Mouse (Mus musculus) embryo, embryonic 10.5 days (tissue): ENCODE measurements around the gene Epn1.
"Not testable (repeated sequence)": the region's sequence is repeated elsewhere in the genome, so short reads cannot be mapped to it uniquely, and the experiment has no call there.

Experiments used
- DNase-seq: peaks from one replicate; pipeline ENCODE4 v3.0.0-alpha.2; 2015; ENCODE audit warnings: low spot score

Epn1 gene

GRCm38 (mm10) chr7:5058631-5059030 is 21.4 kb upstream of the Epn1 start:
- DNase-seq = no peak

GRCm38 (mm10) chr7:5059421-5059820 is 20.6 kb upstream of the Epn1 start:
- no peak for DNase-seq

GRCm38 (mm10) chr7:5060239-5060731 is 19.8 kb upstream of the Epn1 start:
- peak; percentile 90 for DNase-seq

GRCm38 (mm10) chr7:5060944-5061773 is 18.9 kb upstream of the Epn1 start:
- DNase-seq = peak; percentile 99

GRCm38 (mm10) chr7:5061774-5062359 is 18.2 kb upstream of the Epn1 start, which contains the start of gene U2af2:
TSS of gene U2af2 (plus strand) at chr7:5062143.
- DNase-seq = peak; percentile 91

- DNase-seq = peak; percentile 95
Measured at GRCm38 (mm10) chr7:5062360-5063001, 17.6 kb upstream of the Epn1 start.

- DNase-seq = no peak
Measured at GRCm38 (mm10) chr7:5064886-5065285, 15.1 kb upstream of the Epn1 start.

- DNase-seq = no peak
Measured at GRCm38 (mm10) chr7:5073586-5073985, 6.4 kb upstream of the Epn1 start.

GRCm38 (mm10) chr7:5074984-5075383 is 5.1 kb upstream of the Epn1 start:
- DNase-seq = no peak

GRCm38 (mm10) chr7:5076931-5077330 is 3.1 kb upstream of the Epn1 start:
- no peak for DNase-seq

GRCm38 (mm10) chr7:5079365-5080009 is 548 bp upstream of the Epn1 start:
- not testable (repeated sequence) for DNase-seq

- DNase-seq = peak; percentile 12
Measured at GRCm38 (mm10) chr7:5080815-5081214, 780 bp downstream of the Epn1 start.

GRCm38 (mm10) chr7:5081241-5081640 is 1.2 kb downstream of the Epn1 start:
- DNase-seq = no peak

GRCm38 (mm10) chr7:5081939-5082338 is 1.9 kb downstream of the Epn1 start:
- DNase-seq = no peak

GRCm38 (mm10) chr7:5083325-5084105 is 3.5 kb downstream of the Epn1 start:
- no peak for DNase-seq

GRCm38 (mm10) chr7:5085512-5085911 is 5.5 kb downstream of the Epn1 start:
- no peak for DNase-seq

GRCm38 (mm10) chr7:5086921-5087440 is 6.9 kb downstream of the Epn1 start:
- DNase-seq = no peak

GRCm38 (mm10) chr7:5087886-5088285 is 7.9 kb downstream of the Epn1 start:
- DNase-seq = no peak

- no peak for DNase-seq
Measured at GRCm38 (mm10) chr7:5089853-5090252, 9.8 kb downstream of the Epn1 start.

- no peak for DNase-seq
Measured at GRCm38 (mm10) chr7:5091008-5091728, 11.1 kb downstream of the Epn1 start.

- DNase-seq = no peak
Measured at GRCm38 (mm10) chr7:5092381-5092780, 12.3 kb downstream of the Epn1 start.
